In genomic region chr9:98424291-98424690, GRCm38 (mm10) we compare ENCODE assay signal across 8 mouse cellular contexts. TPM values are rescaled to one million over a fixed set of nuclear protein-coding genes. Genes with fewer than 3 reads are reported as not detected.
A peak's percentile ranks its signal among the peaks of the same experiment; 100 is the strongest.
DNase-seq lines count a peak whose midpoint lies in the region; ATAC-seq and TF ChIP-seq lines count a peak whose summit lies in the region.
"Had no signal": no experiment of that assay in that cellular context is flagged by ENCODE, and none has a peak within 500 bp of the region (broad histone marks: within the 10 kb centered on the region; RNA-seq: fewer than 3 reads in every experiment).

No protein-coding gene starts in this region.

- peaks cover 36% of the 10 kb centered on the region for H3K4me1 ChIP-seq in lung, embryonic 15.5 days
- H3K4me1 ChIP-seq in forebrain, embryonic 10.5 days, result peaks cover 71% of the 10 kb centered on the region
- peaks cover 55% of the 10 kb centered on the region for H3K4me1 ChIP-seq in limb, embryonic 10.5 days
- H3K4me1 ChIP-seq in small intestine, adult 2 months (ENCODE audit: control insufficient read depth, insufficient read depth, insufficient read length, low read length), result peaks cover 21% of the 10 kb centered on the region

- 3% methylated on average over 8 of the region's 8 CpGs for WGBS in lung, embryonic 15.5 days
- 3% methylated on average over 8 of the region's 8 CpGs for WGBS in forebrain, embryonic 10.5 days
- 2% methylated on average over 8 of the region's 8 CpGs for WGBS in limb, embryonic 10.5 days
- 27% methylated on average over 8 of the region's 8 CpGs for WGBS in small intestine, adult 2 months

- peak overlapping the region; percentile 59 for H3K4me3 ChIP-seq in lung, embryonic 15.5 days
- H3K4me3 ChIP-seq in forebrain, embryonic 10.5 days, result peak overlapping the region; percentile 61
- H3K4me3 ChIP-seq in limb, embryonic 10.5 days, result peak overlapping the region; percentile 68
- peak overlapping the region; percentile 61 for H3K4me3 ChIP-seq in small intestine, adult 2 months (ENCODE audit: low read depth, low read length)

- peak overlapping the region; percentile 60; the same call in 1 of the 2 replicates for H3K9ac ChIP-seq in lung, embryonic 15.5 days

- no peaks in the 10 kb centered on the region for H3K36me3 ChIP-seq in lung, embryonic 15.5 days
- no peaks in the 10 kb centered on the region for H3K36me3 ChIP-seq in forebrain, embryonic 10.5 days (replicated peaks)
- H3K36me3 ChIP-seq in limb, embryonic 10.5 days, result no peaks in the 10 kb centered on the region
- H3K36me3 ChIP-seq in small intestine, adult 2 months (ENCODE audit: control insufficient read depth, insufficient read depth, low read length), result no peaks in the 10 kb centered on the region

- TF ChIP-seq CTCF in small intestine, adult 2 months (IDR thresholded peaks at IDR 0.05; ENCODE audit: extremely low read depth, insufficient read length, insufficient replicate concordance, low read depth, low read length), result no peak

- no peak for DNase-seq in lung, postnatal 36 days
- no peak for DNase-seq in forebrain, embryonic 10.5 days (ENCODE audit: extremely low spot score, low spot score)
- DNase-seq in limb, embryonic 10.5 days (ENCODE audit: low spot score), result no peak
- DNase-seq in layer of hippocampus, adult 9-10 months (ENCODE audit: low spot score), result no peak
- no peak for DNase-seq in urinary bladder, postnatal 25 days (ENCODE audit: low spot score)
- DNase-seq: spleen, adult 18-20 months had no signal

- peak overlapping the region; percentile 15; the same call in 1 of the 2 replicates for H3K27ac ChIP-seq in lung, embryonic 15.5 days
- peak overlapping the region; percentile 84 for H3K27ac ChIP-seq in forebrain, embryonic 10.5 days
- H3K27ac ChIP-seq in limb, embryonic 10.5 days, result peak overlapping the region; percentile 85; the same call in 1 of the 2 replicates
- H3K27ac ChIP-seq in small intestine, adult 2 months (ENCODE audit: insufficient read depth, low read depth, low read length), result no peak overlapping the region

- no peak for TF ChIP-seq POLR2A in small intestine, adult 2 months (IDR thresholded peaks at IDR 0.05; ENCODE audit: low read depth, low read length)

- no peak for ATAC-seq in lung, embryonic 15.5 days (ENCODE audit: borderline replicate concordance, extremely low read depth, low FRiP score, low TSS enrichment)

- peak overlapping the region; percentile 72 for H3K4me2 ChIP-seq in lung, embryonic 15.5 days

- no peaks in the 10 kb centered on the region for H3K9me3 ChIP-seq in lung, embryonic 15.5 days
- H3K9me3 ChIP-seq in forebrain, embryonic 10.5 days, result no peaks in the 10 kb centered on the region
- H3K9me3 ChIP-seq in limb, embryonic 10.5 days (replicated peaks), result no peaks in the 10 kb centered on the region

- H3K27me3 ChIP-seq in lung, embryonic 15.5 days, result no peaks in the 10 kb centered on the region
- H3K27me3 ChIP-seq in forebrain, embryonic 10.5 days (ENCODE audit: poor library complexity, severe bottlenecking), result peaks cover 96% of the 10 kb centered on the region
- H3K27me3 ChIP-seq in limb, embryonic 10.5 days (ENCODE audit: low read depth, poor library complexity, severe bottlenecking), result peaks cover 26% of the 10 kb centered on the region
- H3K27me3 ChIP-seq in small intestine, adult 2 months (ENCODE audit: control insufficient read depth, insufficient read depth, low read length), result peaks cover 7% of the 10 kb centered on the region; the same call in 1 of the 2 replicates

RNA-seq across cellular contexts. Expression of gene Rbp1, which starts 1.5 kb away (rescaled TPM):
- 103 and 109 TPM in 2 replicates for polyA plus RNA-seq in lung, embryonic 15.5 days (2015; fragmentation: Nextera tagmentation; extraction: Ambion mirVana)
- polyA plus RNA-seq in forebrain, embryonic 10.5 days (2016; fragmentation: Nextera tagmentation; extraction: Ambion mirVana), result 27.9 and 30.4 TPM in 2 replicates
- 28.6 and 29.7 TPM in 2 replicates for polyA plus RNA-seq in limb, embryonic 10.5 days (2016; fragmentation: Nextera tagmentation; extraction: Ambion mirVana)
- polyA plus RNA-seq in small intestine, adult 2 months (2012; rRNA removed), result 1.0 and 5.1 TPM in 2 replicates
